In the genomic region with DNA sequence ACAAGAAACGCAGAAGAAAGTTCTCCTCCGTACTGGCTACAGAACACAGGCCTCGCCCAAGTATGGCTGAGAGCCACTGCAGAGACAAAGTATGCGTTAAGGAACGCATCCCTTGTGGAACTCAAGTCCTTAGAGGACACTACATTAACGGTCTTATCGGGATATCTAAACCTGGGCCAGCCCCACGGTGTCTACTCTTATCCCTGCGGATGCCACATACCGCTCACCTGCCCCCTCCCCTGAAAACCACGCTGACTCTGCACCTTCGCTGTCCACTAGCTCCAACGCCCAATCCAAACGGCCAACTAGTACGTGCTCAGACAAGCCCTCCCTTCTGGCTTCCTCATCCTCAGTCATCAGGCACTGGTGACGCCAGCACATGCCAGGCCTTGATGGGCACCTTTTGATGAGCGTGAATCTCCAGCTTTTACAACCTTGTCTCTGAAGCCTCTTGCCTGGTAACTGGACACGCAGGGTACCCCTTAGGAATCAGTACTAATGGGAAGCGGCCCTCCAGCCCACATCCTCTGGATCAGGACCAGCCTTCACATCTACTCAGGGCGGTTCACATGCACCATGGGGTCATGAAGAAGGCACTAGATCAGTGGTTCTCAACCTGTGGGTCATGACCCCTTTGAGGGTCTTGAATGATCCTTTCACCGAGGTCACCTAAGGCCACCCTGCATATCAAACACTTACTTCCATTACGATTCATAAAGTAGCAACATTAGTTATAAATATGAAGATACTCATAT, we compare ENCODE assay signal across 11 mouse cellular contexts. TPM values are rescaled to one million over a fixed set of nuclear protein-coding genes. Genes with fewer than 3 reads are reported as not detected.
DNase-seq lines count a peak whose midpoint lies in the region; ATAC-seq and TF ChIP-seq lines count a peak whose summit lies in the region.
"Had no signal": no experiment of that assay in that cellular context is flagged by ENCODE, and none has a peak within 500 bp of the region (broad histone marks: within the 10 kb centered on the region; RNA-seq: fewer than 3 reads in every experiment).

No protein-coding gene starts in this region.

- no peak for TF ChIP-seq CTCF in left cerebral cortex, adult 2 months (IDR thresholded peaks at IDR 0.05)
- TF ChIP-seq CTCF in E14TG2a.4 (conservative IDR thresholded peaks at IDR 0.05; ENCODE audit: low read length), result no peak

- 77% methylated on average over 22 of the region's 22 CpGs for WGBS in heart, embryonic 13.5 days

- peak overlapping the region; percentile 76 for H3K27ac ChIP-seq in heart, embryonic 13.5 days (replicated peaks)
- peak overlapping the region; percentile 94 for H3K27ac ChIP-seq in left cerebral cortex, adult 2 months

- no peak overlapping the region for H3K4me3 ChIP-seq in heart, embryonic 13.5 days
- no peak overlapping the region for H3K4me3 ChIP-seq in left cerebral cortex, adult 2 months
- peak overlapping the region; percentile 29; the same call in 1 of the 2 replicates for H3K4me3 ChIP-seq in E14TG2a.4 (replicated peaks; ENCODE audit: low read length)
- H3K4me3 ChIP-seq: limb, embryonic 10.5 days had no signal

- H3K9me3 ChIP-seq in heart, embryonic 13.5 days, result no peaks in the 10 kb centered on the region
- no peaks in the 10 kb centered on the region for H3K9me3 ChIP-seq in E14TG2a.4 (ENCODE audit: low read length)
- H3K9me3 ChIP-seq: limb, embryonic 10.5 days had no signal

- intact Hi-C loops in heart, postnatal 10 days (cut with DNase I), result loop anchor here (2.0 kb wide), 1 partner anchor 33 kb away; no protein-coding TSS in a partner anchor
- intact Hi-C loops in left cerebral cortex, adult 2 months (cut with DNase I), result no loop called here
- intact Hi-C loops in left cerebral cortex, postnatal 25 days (cut with DNase I), result no loop called here

- H3K4me2 ChIP-seq in heart, embryonic 13.5 days, result no peak overlapping the region

- H3K27me3 ChIP-seq in heart, embryonic 13.5 days (replicated peaks), result no peaks in the 10 kb centered on the region
- no peaks in the 10 kb centered on the region for H3K27me3 ChIP-seq in E14TG2a.4 (ENCODE audit: insufficient read depth, low read length)

- peaks cover 82% of the 10 kb centered on the region for H3K4me1 ChIP-seq in heart, embryonic 13.5 days
- peaks cover 75% of the 10 kb centered on the region for H3K4me1 ChIP-seq in E14TG2a.4 (replicated peaks; ENCODE audit: low read depth, low read length)

- ATAC-seq in heart, embryonic 13.5 days (ENCODE audit: extremely low read depth, insufficient number of reproducible peaks, low FRiP score, low TSS enrichment), result no peak

- DNase-seq in heart, postnatal 10 days, result no peak
- no peak for DNase-seq in left cerebral cortex, adult 2 months (ENCODE audit: extremely low spot score in 1 of 2, low spot score in 2 of 2)
- no peak for DNase-seq in left cerebral cortex, postnatal 25 days (ENCODE audit: low spot score in 2 of 2)
- peak; percentile 50 for DNase-seq in cerebellum, adult 9-11 months
- DNase-seq in frontal cortex, postnatal 14 days (ENCODE audit: low spot score in 2 of 2), result no peak
- DNase-seq in spleen, postnatal 36 days (ENCODE audit: low spot score in 2 of 2), result no peak
- DNase-seq: right cerebral cortex, postnatal 14 days had no signal

- no peaks in the 10 kb centered on the region for H3K36me3 ChIP-seq in heart, embryonic 13.5 days
- peaks cover 21% of the 10 kb centered on the region for H3K36me3 ChIP-seq in E14TG2a.4 (ENCODE audit: insufficient read depth, low read length)

- peak overlapping the region; percentile 54 for H3K9ac ChIP-seq in heart, embryonic 13.5 days

RNA-seq across cellular contexts. Expression of gene Elmo2, which starts 4.1 kb away (rescaled TPM):
- polyA plus RNA-seq in heart, embryonic 13.5 days (2015; fragmentation: Nextera tagmentation; extraction: Ambion mirVana), result 40.8 and 42.8 TPM in 2 replicates
- 10 to 100 TPM; 26.0 to 26.5 TPM for total RNA-seq in heart, postnatal 10 days (2021)
- 100 to 1,000 TPM; 164 to 173 TPM for total RNA-seq in left cerebral cortex, adult 2 months (2021)
- total RNA-seq in left cerebral cortex, postnatal 25 days (2021), result 100 to 1,000 TPM; 171 to 173 TPM

RNA-seq across cellular contexts. Expression of gene Slc35c2, which starts 34.5 kb away (rescaled TPM):
- 37.6 and 46.4 TPM in 2 replicates for polyA plus RNA-seq in heart, embryonic 13.5 days (2015; fragmentation: Nextera tagmentation; extraction: Ambion mirVana)
- 10 to 100 TPM; 18.5 to 19.8 TPM for total RNA-seq in heart, postnatal 10 days (2021)
- 10 to 100 TPM; 59.1 to 63.4 TPM for total RNA-seq in left cerebral cortex, adult 2 months (2021)
- total RNA-seq in left cerebral cortex, postnatal 25 days (2021), result 10 to 100 TPM; 55.3 to 56.6 TPM

RNA-seq across cellular contexts. Expression of gene Zfp663, which starts 46.4 kb away (rescaled TPM):
- polyA plus RNA-seq in heart, embryonic 13.5 days (2015; fragmentation: Nextera tagmentation; extraction: Ambion mirVana), result 0.16 TPM in 1 of 2 replicates, not detected in the other
- total RNA-seq in heart, postnatal 10 days (2021), result not detected
- not detected for total RNA-seq in left cerebral cortex, adult 2 months (2021)
- total RNA-seq in left cerebral cortex, postnatal 25 days (2021), result under 1 TPM in 1 of 2 experiments, not detected in 1; 0.50 TPM
- total RNA-seq: hematopoietic stem cell, adult 5-6 weeks had no signal

Comparison
In these comparisons a context has a peak if more than half of its experiments do, and no peak if none do; other contexts are left out.
1. RNA of gene Elmo2, which starts 4.1 kb away (total RNA-seq): 164 to 173 TPM in left cerebral cortex, adult 2 months and 171 to 173 TPM in left cerebral cortex, postnatal 25 days; 26.0 to 26.5 TPM in heart, postnatal 10 days; every median in the first group is over 4 times any median in the second.